Mouse (Mus musculus): ENCODE data around the gene Mta3.

- TF ChIP-seq CTCF (IDR thresholded peaks at IDR 0.05; ENCODE audit: extremely low read depth, insufficient read depth, low read length) (no peak), POLR2A (IDR thresholded peaks at IDR 0.05; ENCODE audit: extremely low read depth, insufficient read depth, low read length) (no peak)
Observed at GRCm38 (mm10) chr17:83843780-83844179, 137.8 kb downstream of the Mta3 start.
